Mouse (Mus musculus) midbrain, embryonic 14.5 days (tissue): ENCODE results near the gene Camta2. TPM values are rescaled to one million over a fixed set of nuclear protein-coding genes. Genes with fewer than 3 reads are reported as not detected.

ENCODE experiments used
- ATAC-seq: fragments of 200-750 bp; cut with Nextera tagmentation; 2 replicates; pipeline ENCODE4 v1.8.0; 2017; ENCODE audit warnings: moderate number of reproducible peaks, moderate library complexity; ENCODE audit not compliant: low FRiP score, low TSS enrichment
- DNase-seq: peaks from one replicate; pipeline ENCODE4 v3.0.0-alpha.2; 2015
- H3K27ac ChIP-seq: fragments of 300-500 bp; sonication (generic); replicated peaks from 2 replicates; pipeline ENCODE4 v1.5.1; 2014; ENCODE audit warnings: mild to moderate bottlenecking, low read depth, low read length, moderate library complexity
- H3K27me3 ChIP-seq: fragments of 300-500 bp; sonication (generic); 2 replicates; pipeline ENCODE4 v1.6.1; 2014; ENCODE audit warnings: low read length, control low read depth, mixed read lengths; ENCODE audit not compliant: control insufficient read depth, insufficient read depth
- H3K36me3 ChIP-seq: fragments of 300-500 bp; sonication (generic); 2 replicates; pipeline ENCODE4 v1.6.1; 2014; ENCODE audit warnings: low read length, control low read depth; ENCODE audit not compliant: control insufficient read depth, insufficient read depth
- H3K4me1 ChIP-seq: fragments of 300-500 bp; sonication (generic); 2 replicates; pipeline ENCODE4 v1.6.1; 2014; ENCODE audit warnings: mild to moderate bottlenecking, antibody characterized with exemption, low read length, control low read depth; ENCODE audit not compliant: control insufficient read depth, insufficient read depth
- H3K4me2 ChIP-seq: fragments of 300-500 bp; sonication (generic); 2 replicates; pipeline ENCODE4 v1.6.1; 2014; ENCODE audit warnings: mild to moderate bottlenecking, low read length, moderate library complexity
- H3K4me3 ChIP-seq: fragments of 300-500 bp; sonication (generic); replicated peaks from 2 replicates; pipeline ENCODE4 v1.5.1; 2014; ENCODE audit warnings: low read depth, low read length
- H3K9ac ChIP-seq: fragments of 300-500 bp; sonication (generic); replicated peaks from 2 replicates; pipeline ENCODE4 v1.6.1; 2014; ENCODE audit warnings: mild to moderate bottlenecking, low read length, moderate library complexity
- H3K9me3 ChIP-seq: fragments of 300-500 bp; sonication (generic); 2 replicates; pipeline ENCODE4 v1.6.1; 2016; ENCODE audit warnings: low read length, control low read depth, mixed read lengths; ENCODE audit not compliant: control insufficient read depth
- WGBS: fragments of 180-500 bp; shearing (Covaris S2); extraction: QIAGEN DNeasy Blood & Tissue Kit; methylation state at CpG from one replicate; pipeline ENCODE4 v1.1.7; 2014; 5-methylcytosine and 5-hydroxymethylcytosine counted together
- polyA plus RNA-seq: library from polyadenylated mRNA; unstranded; fragments of >200 nt; fragmentation: Nextera tagmentation; extraction: Ambion mirVana; gene quantifications from 2 replicates; pipeline ENCODE4 v1.2.1, GENCODE M21; 2014

The Camta2 gene
- polyA plus RNA-seq, 1 experiment from 2014 or later = 19.4 TPM

DNA sequence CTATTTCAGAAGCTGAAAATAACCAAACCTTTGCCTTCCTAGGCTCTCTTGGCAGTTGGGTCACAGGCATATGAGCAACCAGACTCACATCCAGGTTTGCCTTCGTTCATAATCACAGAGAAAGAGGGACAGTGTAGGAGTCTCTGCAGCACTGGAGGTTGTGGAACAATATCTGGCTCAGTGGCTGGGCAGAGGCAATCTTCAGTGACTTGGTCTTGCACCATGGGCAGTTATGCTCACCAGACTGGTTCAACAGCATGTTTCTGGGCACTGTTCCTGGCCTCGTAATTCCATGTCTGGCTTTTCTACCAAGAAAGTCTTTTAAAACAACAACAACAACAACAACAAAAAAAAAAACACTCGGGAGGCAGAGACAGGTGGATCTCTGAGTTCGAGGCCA is 52.3 kb downstream of the Camta2 start:
- Histone ChIP-seq H3K27me3 (no peaks in the 10 kb centered on the region), H3K9ac (no peak overlapping the region), H3K4me2 (no peak overlapping the region), H3K27ac (no peak overlapping the region), H3K4me1 (no peaks in the 10 kb centered on the region), H3K9me3 (no peaks in the 10 kb centered on the region), H3K4me3 (no peak overlapping the region), H3K36me3 (no peaks in the 10 kb centered on the region)
- WGBS = 89% methylated on average over 4 of the region's 4 CpGs
- ATAC-seq (no peak), DNase-seq (no peak)

GRCm38 (mm10) chr11:70630129-70630528 is 57.8 kb downstream of the Camta2 start:
- H3K4me2 ChIP-seq = no peak overlapping the region
- no peaks in the 10 kb centered on the region for H3K9me3 ChIP-seq
- WGBS = 73% methylated on average over 7 of the region's 7 CpGs
- no peak overlapping the region for H3K9ac ChIP-seq
- H3K4me3 ChIP-seq = no peak overlapping the region
- no peak for ATAC-seq
- no peaks in the 10 kb centered on the region for H3K4me1 ChIP-seq
- H3K36me3 ChIP-seq = no peaks in the 10 kb centered on the region
- no peak overlapping the region for H3K27ac ChIP-seq
- no peaks in the 10 kb centered on the region for H3K27me3 ChIP-seq
- DNase-seq = no peak

GRCm38 (mm10) chr11:70629557-70629956 is 58.3 kb downstream of the Camta2 start:
- ATAC-seq (no peak), DNase-seq (peak; percentile 48)
- no peaks in the 10 kb centered on the region for H3K27me3 ChIP-seq
- H3K4me3 ChIP-seq = no peak overlapping the region
- no peaks in the 10 kb centered on the region for H3K4me1 ChIP-seq
- H3K9me3 ChIP-seq = no peaks in the 10 kb centered on the region
- H3K9ac ChIP-seq = no peak overlapping the region
- no peaks in the 10 kb centered on the region for H3K36me3 ChIP-seq
- 64% methylated on average over 5 of the region's 5 CpGs for WGBS
- no peak overlapping the region for H3K4me2 ChIP-seq
- H3K27ac ChIP-seq = no peak overlapping the region

DNA sequence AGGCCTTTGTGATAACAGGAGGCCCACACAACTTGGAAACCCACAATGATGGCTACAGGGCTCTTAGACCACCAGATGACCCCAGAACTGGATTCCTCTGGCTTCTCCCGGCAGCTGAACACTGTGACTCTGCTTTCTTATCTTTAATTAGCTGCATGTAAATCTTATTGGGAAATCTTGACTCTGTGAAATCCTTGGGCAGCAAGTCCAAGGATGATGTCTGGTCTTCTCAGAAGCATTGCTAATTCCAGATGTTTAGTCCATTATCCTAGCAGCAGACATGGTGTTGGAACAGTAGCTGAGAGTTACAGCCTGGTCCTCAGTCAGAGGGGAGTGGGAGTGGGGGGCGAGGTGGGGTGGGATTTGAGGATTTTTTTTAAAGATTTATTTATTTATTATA is 59.5 kb downstream of the Camta2 start:
- WGBS = 77% methylated on average over 2 of the region's 2 CpGs
- H3K36me3 ChIP-seq = no peaks in the 10 kb centered on the region

GRCm38 (mm10) chr11:70626877-70627276 is 61.0 kb downstream of the Camta2 start:
- no peak for DNase-seq
- Histone ChIP-seq H3K9ac (no peak overlapping the region), H3K36me3 (no peaks in the 10 kb centered on the region), H3K4me1 (no peaks in the 10 kb centered on the region), H3K27ac (no peak overlapping the region), H3K27me3 (no peaks in the 10 kb centered on the region), H3K4me3 (no peak overlapping the region), H3K4me2 (no peak overlapping the region), H3K9me3 (no peaks in the 10 kb centered on the region)
- no peak for ATAC-seq
- 80% methylated on average over 4 of the region's 4 CpGs for WGBS

More for the DNA sequence above, 59.5 kb downstream of the Camta2 start:
- no peak for ATAC-seq
- Histone ChIP-seq H3K4me1 (no peaks in the 10 kb centered on the region), H3K9me3 (no peaks in the 10 kb centered on the region), H3K27me3 (no peaks in the 10 kb centered on the region), H3K4me2 (no peak overlapping the region), H3K4me3 (no peak overlapping the region), H3K9ac (no peak overlapping the region), H3K27ac (no peak overlapping the region)
- DNase-seq = no peak

- no peaks in the 10 kb centered on the region for H3K27me3 ChIP-seq
- DNase-seq (peak; percentile 74), ATAC-seq (no peak)
- 56% methylated on average over 4 of the region's 4 CpGs for WGBS
- H3K36me3 ChIP-seq = no peaks in the 10 kb centered on the region
- H3K27ac ChIP-seq = no peak overlapping the region
- no peak overlapping the region for H3K9ac ChIP-seq
- H3K4me2 ChIP-seq = no peak overlapping the region
- H3K4me1 ChIP-seq = no peaks in the 10 kb centered on the region
- no peak overlapping the region for H3K4me3 ChIP-seq
- H3K9me3 ChIP-seq = no peaks in the 10 kb centered on the region
These were observed 62.4 kb downstream of the Camta2 start for GRCm38 (mm10) chr11:70625473-70625872.

GRCm38 (mm10) chr11:70623053-70623742 is 64.7 kb downstream of the Camta2 start:
- Histone ChIP-seq H3K4me3 (no peak overlapping the region), H3K36me3 (no peaks in the 10 kb centered on the region), H3K4me2 (no peak overlapping the region), H3K9me3 (no peaks in the 10 kb centered on the region), H3K9ac (no peak overlapping the region), H3K27me3 (no peaks in the 10 kb centered on the region), H3K27ac (no peak overlapping the region), H3K4me1 (no peaks in the 10 kb centered on the region)
- WGBS = 83% methylated on average over 10 of the region's 10 CpGs
- ATAC-seq (no peak), DNase-seq (no peak)

DNA sequence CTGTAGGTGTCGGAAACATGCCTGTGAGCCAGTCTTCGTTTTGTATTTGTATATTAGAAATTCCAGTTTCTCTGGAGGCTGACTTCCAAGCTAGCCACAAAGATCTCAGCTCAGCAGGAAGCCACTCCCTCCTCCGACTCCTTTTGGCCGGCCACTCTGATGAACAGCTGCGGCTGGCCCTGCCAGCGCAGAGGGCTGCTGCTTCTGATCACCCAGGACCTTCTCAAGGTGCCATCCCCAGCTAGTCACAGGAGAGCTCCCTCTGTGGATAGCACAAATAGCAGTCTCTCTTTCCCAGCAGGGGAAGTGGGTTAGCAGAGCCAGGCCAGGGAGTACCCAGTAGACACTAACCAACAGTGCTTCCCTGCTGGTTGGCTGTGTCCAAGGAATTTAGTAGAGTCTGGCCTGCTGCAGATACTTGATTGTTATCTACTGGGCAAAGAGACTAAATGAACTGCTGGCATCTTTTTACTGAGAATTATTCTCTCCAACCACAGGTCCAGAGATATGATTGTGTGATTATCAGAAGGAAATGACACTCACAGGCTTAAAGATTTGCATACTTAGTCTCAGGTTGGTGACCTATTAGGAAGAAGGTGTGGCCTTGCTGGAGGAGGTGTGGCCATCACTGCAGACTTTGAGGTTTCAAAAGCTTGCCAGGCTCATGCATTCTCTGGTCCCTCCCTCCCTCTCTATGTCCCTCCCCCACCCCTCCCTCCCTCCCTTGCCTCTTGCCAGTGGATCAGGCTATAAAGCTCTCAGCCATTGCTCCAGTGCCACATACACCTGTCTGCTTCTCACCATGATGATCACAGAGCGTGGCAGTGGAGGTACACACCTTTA is 65.7 kb downstream of the Camta2 start:
- ATAC-seq (no peak), DNase-seq (no peak)
- H3K4me2 ChIP-seq = no peak overlapping the region
- H3K9me3 ChIP-seq = no peaks in the 10 kb centered on the region
- H3K9ac ChIP-seq = no peak overlapping the region
- H3K4me1 ChIP-seq = no peaks in the 10 kb centered on the region
- no peak overlapping the region for H3K27ac ChIP-seq
- 40% methylated on average over 7 of the region's 7 CpGs for WGBS
- H3K4me3 ChIP-seq = no peak overlapping the region
- no peaks in the 10 kb centered on the region for H3K36me3 ChIP-seq
- H3K27me3 ChIP-seq = no peaks in the 10 kb centered on the region
